Mouse (Mus musculus) T-cell, adult 66 days (primary cell): ENCODE measurements around the gene Herc3. TPM values are rescaled to one million over a fixed set of nuclear protein-coding genes. Genes with fewer than 3 reads are reported as not detected.

ENCODE experiments used
- total RNA-seq, 2 experiments: library from RNA; stranded (reverse); gene quantifications; 3 replicates in 1 of 2; 4 replicates in 1 of 2; pipeline ENCODE4 v1.2.4; 2023

Herc3 gene
- 100 to 1,000 TPM; 218 to 236 TPM for total RNA-seq

GRCm38 (mm10) chr6:58831232-58832009 lies at the start of gene Herc3:
Herc3 (plus strand) TSS chr6:58831465.

DNA sequence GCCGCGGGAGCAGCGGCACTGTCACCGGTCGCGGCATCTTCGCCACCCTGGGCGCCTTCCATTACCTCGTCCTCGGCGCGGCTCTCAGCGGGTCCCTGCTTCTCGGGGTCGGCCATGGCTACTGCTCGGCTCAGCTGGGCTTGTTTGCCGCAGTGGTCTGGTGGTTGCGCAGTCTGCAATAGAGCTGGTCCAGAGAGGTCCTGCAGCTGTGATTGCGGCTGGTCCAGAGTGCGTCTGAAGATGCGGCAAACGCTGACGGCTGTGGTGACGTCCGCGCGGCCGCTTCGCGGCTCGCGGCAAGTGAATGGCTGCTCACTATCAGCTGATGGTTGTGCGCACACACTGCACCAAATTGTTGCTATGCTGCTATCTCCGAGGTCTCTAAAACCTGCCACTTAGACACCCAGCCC lies 75.6 kb downstream of the Herc3 start, which contains the start of gene Nap1l5:
Gene Nap1l5 (minus strand): TSS at position 225 of the 410 bp plus-strand sequence.

Other genes with a start within 250 kb of the Herc3 start
- gene Abcg2, start 246.9 kb upstream of the Herc3 start, total RNA-seq = 10 to 100 TPM in 1 of 2 experiments, 1 to 10 TPM in 1; 9.0 to 11.2 TPM
- gene Nap1l5, start 75.6 kb downstream of the Herc3 start, total RNA-seq = under 1 TPM; 0.35 to 0.62 TPM
- gene Fam13a, start 193.1 kb downstream of the Herc3 start, total RNA-seq = not detected